Mouse (Mus musculus) spleen, adult 12 weeks (tissue): ENCODE results near the gene Gm45618.

Experiments
- DNase-seq: peaks from one replicate; pipeline ENCODE4 v3.0.0; 2022; ENCODE audit warnings: low spot score

Gene Gm45618

DNA sequence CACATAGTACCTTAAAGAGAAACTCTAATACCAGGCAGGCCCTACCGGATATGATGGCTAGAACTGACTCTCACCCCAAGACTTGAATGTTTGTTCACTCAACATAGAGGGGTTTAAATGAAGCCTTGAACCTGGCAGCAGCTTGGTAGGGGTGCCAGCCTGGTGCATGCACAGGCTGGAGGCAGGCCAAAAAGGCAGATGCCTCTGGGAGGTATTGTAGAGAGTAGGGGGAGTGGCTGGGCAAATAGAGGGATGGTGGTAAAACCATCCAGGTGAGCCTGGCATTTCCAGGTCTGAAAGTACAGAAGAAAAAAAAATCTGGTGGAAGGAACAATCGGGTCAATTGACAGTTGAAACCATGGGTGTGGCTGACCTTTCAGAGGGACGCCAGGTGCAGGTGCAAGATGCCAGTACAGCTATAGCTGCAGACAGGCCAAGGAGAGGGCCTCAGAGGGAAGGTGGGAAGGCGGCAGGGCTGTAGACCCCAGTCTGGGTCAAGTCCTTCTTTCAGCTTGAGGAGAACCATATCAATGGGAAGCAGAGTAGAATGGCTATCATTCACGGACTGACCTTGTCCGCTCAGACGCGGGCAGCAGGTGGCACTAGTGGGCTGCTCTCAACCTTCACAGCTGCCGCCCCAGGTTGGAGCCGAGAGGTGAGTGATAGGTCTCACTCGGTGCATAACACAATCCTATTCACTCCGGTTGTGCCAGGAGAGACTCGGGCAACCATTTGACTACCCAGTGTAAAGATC, 49.9 kb downstream of the Gm45618 start:
- DNase-seq: peak; percentile 73
